ENCODE assay signal across 8 mouse cellular contexts in the genomic region with DNA sequence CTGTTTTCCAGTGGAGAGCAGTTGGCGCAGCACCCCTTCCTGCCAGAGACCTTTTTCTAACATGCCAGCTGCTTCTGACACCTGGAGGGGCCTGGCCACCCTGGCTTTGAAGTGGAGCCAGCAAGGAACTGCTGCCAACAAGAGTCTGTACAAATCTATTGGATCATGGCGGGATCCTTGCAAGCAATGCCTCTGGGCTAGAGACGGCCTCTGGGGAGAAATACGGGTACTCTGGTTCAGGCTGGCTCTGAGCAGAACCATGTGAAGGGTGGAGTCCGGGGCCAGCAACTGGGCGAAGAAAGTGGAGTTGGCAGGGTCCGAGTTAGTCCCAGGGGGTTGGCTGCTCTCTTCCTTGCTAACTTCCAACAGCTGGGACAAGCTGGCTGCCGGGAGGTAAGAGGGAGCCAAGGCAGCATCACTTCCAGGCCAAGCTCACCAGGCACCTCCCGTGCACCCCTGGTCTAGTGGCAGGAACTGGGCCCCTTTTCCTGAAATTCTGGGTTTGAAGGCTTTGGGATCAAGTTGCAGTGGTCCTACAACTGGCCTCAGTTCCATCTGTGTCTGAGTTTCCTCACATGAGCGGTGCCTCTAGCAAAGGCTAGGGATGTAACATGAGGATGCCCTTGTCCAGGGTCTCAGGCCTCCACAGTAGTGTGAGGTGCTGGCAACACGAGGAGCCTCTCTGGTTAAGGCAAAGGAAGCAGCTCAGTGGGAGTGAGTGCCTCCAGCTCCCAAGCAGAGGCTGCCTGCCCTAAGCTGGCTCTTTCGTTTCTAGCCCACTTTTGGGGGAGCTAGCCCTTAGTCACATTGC. TPM values are rescaled to one million over a fixed set of nuclear protein-coding genes. Genes with fewer than 3 reads are reported as not detected.
DNase-seq lines count a peak whose midpoint lies in the region; ATAC-seq and TF ChIP-seq lines count a peak whose summit lies in the region.

No protein-coding gene starts in this region.

- WGBS in hindbrain, embryonic 14.5 days, result 74% methylated on average over 12 of the region's 12 CpGs
- 77% methylated on average over 12 of the region's 12 CpGs for WGBS in hindbrain, embryonic 10.5 days
- 34% methylated on average over 12 of the region's 12 CpGs for WGBS in embryonic facial prominence, embryonic 15.5 days
- WGBS in limb, embryonic 14.5 days, result 32% methylated on average over 12 of the region's 12 CpGs

- no peaks in the 10 kb centered on the region for H3K36me3 ChIP-seq in hindbrain, embryonic 14.5 days (replicated peaks; ENCODE audit: control insufficient read depth, insufficient read depth)
- H3K36me3 ChIP-seq in hindbrain, embryonic 10.5 days, result peaks cover 11% of the 10 kb centered on the region
- no peaks in the 10 kb centered on the region for H3K36me3 ChIP-seq in embryonic facial prominence, embryonic 15.5 days
- H3K36me3 ChIP-seq in limb, embryonic 14.5 days (ENCODE audit: control insufficient read depth, insufficient read depth, low read length), result no peaks in the 10 kb centered on the region

- H3K4me1 ChIP-seq in hindbrain, embryonic 14.5 days (replicated peaks; ENCODE audit: control insufficient read depth, insufficient read depth, low read length), result no peaks in the 10 kb centered on the region
- H3K4me1 ChIP-seq in hindbrain, embryonic 10.5 days (replicated peaks), result peaks cover 8% of the 10 kb centered on the region; the same call in 1 of the 2 replicates
- H3K4me1 ChIP-seq in embryonic facial prominence, embryonic 15.5 days, result peaks cover 13% of the 10 kb centered on the region
- H3K4me1 ChIP-seq in limb, embryonic 14.5 days (ENCODE audit: control insufficient read depth, insufficient read depth, low read length), result peaks cover 11% of the 10 kb centered on the region

- H3K4me2 ChIP-seq in hindbrain, embryonic 14.5 days (replicated peaks), result no peak overlapping the region
- no peak overlapping the region for H3K4me2 ChIP-seq in embryonic facial prominence, embryonic 15.5 days (replicated peaks)
- H3K4me2 ChIP-seq in limb, embryonic 14.5 days (replicated peaks; ENCODE audit: low read depth, low read length, severe bottlenecking), result no peak overlapping the region

- no peaks in the 10 kb centered on the region for H3K27me3 ChIP-seq in hindbrain, embryonic 14.5 days (ENCODE audit: control insufficient read depth, insufficient read depth, low read length)
- no peaks in the 10 kb centered on the region for H3K27me3 ChIP-seq in hindbrain, embryonic 10.5 days (ENCODE audit: insufficient read depth, poor library complexity, severe bottlenecking)
- H3K27me3 ChIP-seq in embryonic facial prominence, embryonic 15.5 days, result no peaks in the 10 kb centered on the region
- no peaks in the 10 kb centered on the region for H3K27me3 ChIP-seq in limb, embryonic 14.5 days (ENCODE audit: control insufficient read depth, insufficient read depth, low read length)

- H3K4me3 ChIP-seq in hindbrain, embryonic 14.5 days (replicated peaks; ENCODE audit: low read length), result no peak overlapping the region
- no peak overlapping the region for H3K4me3 ChIP-seq in hindbrain, embryonic 10.5 days
- no peak overlapping the region for H3K4me3 ChIP-seq in embryonic facial prominence, embryonic 15.5 days (replicated peaks)
- no peak overlapping the region for H3K4me3 ChIP-seq in limb, embryonic 14.5 days (replicated peaks; ENCODE audit: low read length)

- no peak overlapping the region for H3K9ac ChIP-seq in hindbrain, embryonic 14.5 days
- no peak overlapping the region for H3K9ac ChIP-seq in embryonic facial prominence, embryonic 15.5 days
- no peak overlapping the region; the same call in 1 of the 2 replicates for H3K9ac ChIP-seq in limb, embryonic 14.5 days (ENCODE audit: low read depth, low read length, severe bottlenecking)

- no peak for DNase-seq in hindbrain, embryonic 14.5 days (ENCODE audit: low spot score)
- no peak for DNase-seq in hindbrain, embryonic 10.5 days (ENCODE audit: low spot score)
- peak; percentile 80 for DNase-seq in MN1 (ENCODE audit: low spot score)
- DNase-seq in limb, embryonic 14.5 days (ENCODE audit: low spot score), result peak; percentile 66
- DNase-seq in left cerebral cortex, adult 11 months (ENCODE audit: low spot score), result no peak
- no peak for DNase-seq in T-cell, adult 2 months (ENCODE audit: low spot score)
- no peak for DNase-seq in cerebellum, adult 11 months

- TF ChIP-seq POLR2A in limb, embryonic 14.5 days (IDR thresholded peaks at IDR 0.05; ENCODE audit: borderline replicate concordance, extremely low read depth, insufficient read depth, insufficient read length), result no peak

- H3K9me3 ChIP-seq in hindbrain, embryonic 14.5 days (ENCODE audit: control insufficient read depth, low read length), result no peaks in the 10 kb centered on the region
- H3K9me3 ChIP-seq in hindbrain, embryonic 10.5 days, result no peaks in the 10 kb centered on the region
- no peaks in the 10 kb centered on the region for H3K9me3 ChIP-seq in embryonic facial prominence, embryonic 15.5 days (replicated peaks)
- H3K9me3 ChIP-seq in limb, embryonic 14.5 days (ENCODE audit: control insufficient read depth, low read length), result no peaks in the 10 kb centered on the region

- ATAC-seq in hindbrain, embryonic 14.5 days (ENCODE audit: low FRiP score), result 0 out of 2 replicates have a peak, but pooled peaks have one; percentile 31
- ATAC-seq in embryonic facial prominence, embryonic 15.5 days (ENCODE audit: insufficient number of reproducible peaks, low FRiP score, low TSS enrichment, low read depth), result peak; percentile 56; the same call in 1 of the 2 replicates
- peak; percentile 83 for ATAC-seq in limb, embryonic 14.5 days (ENCODE audit: low FRiP score, low read depth)

- H3K27ac ChIP-seq in hindbrain, embryonic 14.5 days, result no peak overlapping the region
- no peak overlapping the region for H3K27ac ChIP-seq in hindbrain, embryonic 10.5 days
- H3K27ac ChIP-seq in embryonic facial prominence, embryonic 15.5 days (replicated peaks), result peak overlapping the region; percentile 58
- H3K27ac ChIP-seq in limb, embryonic 14.5 days (replicated peaks; ENCODE audit: low read depth, low read length), result peak overlapping the region; percentile 48

RNA-seq across cellular contexts. Expression of a gene that starts 26.6 kb away (rescaled TPM):
- 59.6 and 64.0 TPM in 2 replicates for polyA plus RNA-seq in hindbrain, embryonic 14.5 days (2014; fragmentation: Nextera tagmentation; extraction: Ambion mirVana)
- 93.6 and 94.4 TPM in 2 replicates for polyA plus RNA-seq in hindbrain, embryonic 10.5 days (2016; fragmentation: Nextera tagmentation; extraction: Ambion mirVana)
- 83.0 and 83.4 TPM in 2 replicates for polyA plus RNA-seq in embryonic facial prominence, embryonic 15.5 days (2015; fragmentation: Nextera tagmentation; extraction: Ambion mirVana)
- 58.7 and 59.8 TPM in 2 replicates for polyA plus RNA-seq in limb, embryonic 14.5 days (2012; rRNA removed)
- 76.1 and 78.8 TPM in 2 replicates for polyA plus RNA-seq in limb, embryonic 14.5 days (2014; fragmentation: Nextera tagmentation; extraction: Ambion mirVana)

RNA-seq across cellular contexts. Expression of a gene that starts 35.6 kb away (rescaled TPM):
- 12.9 and 13.5 TPM in 2 replicates for polyA plus RNA-seq in hindbrain, embryonic 14.5 days (2014; fragmentation: Nextera tagmentation; extraction: Ambion mirVana)
- 30.0 and 38.5 TPM in 2 replicates for polyA plus RNA-seq in hindbrain, embryonic 10.5 days (2016; fragmentation: Nextera tagmentation; extraction: Ambion mirVana)
- 55.1 and 62.8 TPM in 2 replicates for polyA plus RNA-seq in embryonic facial prominence, embryonic 15.5 days (2015; fragmentation: Nextera tagmentation; extraction: Ambion mirVana)
- 67.8 and 73.8 TPM in 2 replicates for polyA plus RNA-seq in limb, embryonic 14.5 days (2012; rRNA removed)
- 43.2 and 44.7 TPM in 2 replicates for polyA plus RNA-seq in limb, embryonic 14.5 days (2014; fragmentation: Nextera tagmentation; extraction: Ambion mirVana)

RNA-seq across cellular contexts. Expression of a gene that starts 54.6 kb away (rescaled TPM):
- polyA plus RNA-seq in hindbrain, embryonic 14.5 days (2014; fragmentation: Nextera tagmentation; extraction: Ambion mirVana), result 9.4 and 11.4 TPM in 2 replicates
- polyA plus RNA-seq in hindbrain, embryonic 10.5 days (2016; fragmentation: Nextera tagmentation; extraction: Ambion mirVana), result 8.3 and 10.5 TPM in 2 replicates
- 18.7 and 19.9 TPM in 2 replicates for polyA plus RNA-seq in embryonic facial prominence, embryonic 15.5 days (2015; fragmentation: Nextera tagmentation; extraction: Ambion mirVana)
- polyA plus RNA-seq in limb, embryonic 14.5 days (2012; rRNA removed), result 52.8 and 56.4 TPM in 2 replicates
- 14.8 and 22.0 TPM in 2 replicates for polyA plus RNA-seq in limb, embryonic 14.5 days (2014; fragmentation: Nextera tagmentation; extraction: Ambion mirVana)

Comparison
In these comparisons a context has a peak if more than half of its experiments do, and no peak if none do; other contexts are left out.
1. ATAC-seq: peak in every context shown above with its lines; median percentile 83 in limb, embryonic 14.5 days; 56 in embryonic facial prominence, embryonic 15.5 days; 31 in hindbrain, embryonic 14.5 days.
2. DNase-seq: peak in MN1 (single experiment) and limb, embryonic 14.5 days (single experiment); none in hindbrain, embryonic 14.5 days (single experiment), hindbrain, embryonic 10.5 days (single experiment), left cerebral cortex, adult 11 months (single experiment), T-cell, adult 2 months (single experiment) and cerebellum, adult 11 months (single experiment).
3. H3K27ac ChIP-seq: peak in embryonic facial prominence, embryonic 15.5 days (single experiment) and limb, embryonic 14.5 days (single experiment); none in hindbrain, embryonic 14.5 days (single experiment) and hindbrain, embryonic 10.5 days (single experiment).